Mouse (Mus musculus): ENCODE results near the gene Cytl1. TPM values are rescaled to one million over a fixed set of nuclear protein-coding genes. Genes with fewer than 3 reads are reported as not detected.

Gene Cytl1
- polyA plus RNA-seq, 1 experiment from 2014 or later: 0.76 TPM

DNA sequence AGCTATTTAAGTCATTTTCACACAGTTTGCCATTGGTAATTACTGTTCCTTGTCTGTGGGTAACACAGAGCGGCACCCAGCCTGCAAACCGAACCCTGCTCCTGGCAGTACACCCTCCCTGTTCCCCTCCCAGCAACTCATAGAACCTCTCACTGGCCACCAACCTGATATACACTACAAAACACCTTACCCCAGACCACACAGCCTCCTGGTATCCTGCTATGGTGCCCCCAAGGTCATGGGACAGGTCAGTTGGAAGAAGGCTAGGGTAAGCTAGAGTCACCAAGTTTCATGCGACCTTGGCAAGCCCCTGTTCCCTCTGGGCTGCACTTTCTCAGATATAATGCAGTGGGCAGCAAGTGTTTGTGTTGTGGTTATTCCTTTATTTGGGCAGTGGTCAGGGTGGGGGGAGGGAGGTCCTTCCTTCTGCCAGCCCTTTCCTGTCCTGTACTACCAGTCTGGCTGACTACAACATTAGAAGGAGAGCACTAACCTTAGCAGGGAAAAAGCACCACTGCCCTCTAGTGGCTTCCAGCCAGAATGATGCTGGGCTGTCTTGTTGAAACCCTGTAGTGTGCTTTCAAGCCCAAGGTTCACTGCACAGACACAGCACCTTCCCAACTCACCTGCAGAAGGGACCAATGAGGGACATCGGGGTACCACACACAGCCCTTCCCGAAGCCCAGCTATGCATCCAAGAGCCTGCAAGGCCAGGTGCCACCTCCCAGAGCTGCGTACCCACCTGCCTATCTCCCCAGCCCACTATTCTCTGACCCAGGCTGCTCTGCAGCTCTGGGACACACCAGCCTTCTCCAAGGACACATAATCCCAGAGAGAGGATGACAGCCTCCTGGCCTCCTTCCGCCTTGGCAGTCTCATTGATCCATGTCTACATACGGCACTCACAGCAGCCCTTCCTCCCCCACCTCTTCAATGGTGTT is 17.0 kb downstream of the Cytl1 start:
- 65% methylated on average over 8 of the region's 8 CpGs for WGBS
- no peaks in the 10 kb centered on the region for H3K9me3 ChIP-seq (ENCODE audit: control insufficient read depth, low read length)
- H3K9ac ChIP-seq (ENCODE audit: low read depth, low read length): no peak overlapping the region
- no peaks in the 10 kb centered on the region for H3K27me3 ChIP-seq (ENCODE audit: control insufficient read depth, insufficient read depth, low read length)
- DNase-seq (ENCODE audit: low spot score) (peak; percentile 82), ATAC-seq (ENCODE audit: low FRiP score) (peak; percentile 80)
- no peak overlapping the region for H3K27ac ChIP-seq (ENCODE audit: low read depth, low read length)
- H3K4me2 ChIP-seq (replicated peaks; ENCODE audit: low read depth, low read length): no peak overlapping the region
- H3K4me1 ChIP-seq (replicated peaks; ENCODE audit: control insufficient read depth, insufficient read depth, low read length): no peaks in the 10 kb centered on the region
- no peaks in the 10 kb centered on the region for H3K36me3 ChIP-seq (ENCODE audit: control insufficient read depth, insufficient read depth, low read length)
- no peak overlapping the region for H3K4me3 ChIP-seq (ENCODE audit: low read depth, low read length)

DNA sequence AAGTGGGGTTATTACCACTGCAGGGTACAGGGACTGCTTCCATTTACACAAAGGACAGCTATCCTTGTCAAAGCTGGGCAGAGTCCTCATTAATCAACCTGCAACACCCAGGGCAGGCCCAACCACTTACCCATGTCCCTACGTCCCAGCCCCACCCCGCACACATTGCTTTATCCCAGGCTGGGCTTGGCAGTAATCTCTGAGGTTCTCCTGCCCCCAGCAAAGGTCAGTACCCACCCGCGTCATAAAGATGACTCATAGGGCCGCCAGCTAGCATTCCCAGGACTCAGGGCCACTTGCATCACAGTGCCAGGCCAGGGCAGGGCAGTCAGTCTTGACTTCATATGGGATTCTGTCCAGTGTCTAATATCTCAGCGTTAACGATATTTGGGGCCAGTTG is 18.0 kb downstream of the Cytl1 start:
- Histone ChIP-seq H3K27me3 (ENCODE audit: control insufficient read depth, insufficient read depth, low read length) (no peaks in the 10 kb centered on the region), H3K9me3 (ENCODE audit: control insufficient read depth, low read length) (no peaks in the 10 kb centered on the region), H3K36me3 (ENCODE audit: control insufficient read depth, insufficient read depth, low read length) (no peaks in the 10 kb centered on the region), H3K4me1 (replicated peaks; ENCODE audit: control insufficient read depth, insufficient read depth, low read length) (no peaks in the 10 kb centered on the region), H3K4me2 (replicated peaks; ENCODE audit: low read depth, low read length) (no peak overlapping the region), H3K27ac (ENCODE audit: low read depth, low read length) (no peak overlapping the region), H3K9ac (ENCODE audit: low read depth, low read length) (no peak overlapping the region), H3K4me3 (ENCODE audit: low read depth, low read length) (no peak overlapping the region)
- no peak for ATAC-seq (ENCODE audit: low FRiP score)
- no peak for DNase-seq (ENCODE audit: low spot score)
- 83% methylated on average over 7 of the region's 7 CpGs for WGBS

DNA sequence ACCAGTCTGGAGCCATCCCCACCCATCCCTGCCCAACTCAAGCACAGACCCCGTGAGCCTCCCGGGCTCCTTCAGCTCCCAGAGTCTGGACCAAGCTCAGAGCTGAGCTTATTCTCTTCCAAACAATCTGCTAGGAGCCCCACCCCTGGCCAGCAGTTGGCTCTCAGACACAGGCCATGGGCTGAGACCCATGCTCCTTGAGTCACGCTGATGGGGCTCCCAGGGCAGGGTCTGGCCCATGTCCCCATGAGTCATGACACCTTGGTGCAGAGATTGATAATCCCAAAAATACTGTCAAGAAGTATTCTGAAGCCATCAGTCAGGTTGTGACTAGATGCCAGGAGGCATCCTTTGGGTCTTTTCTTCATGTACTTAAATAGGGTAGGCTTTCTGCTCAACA is 26.7 kb downstream of the Cytl1 start:
- H3K4me3 ChIP-seq (ENCODE audit: low read depth, low read length): no peak overlapping the region
- WGBS: 92% methylated on average over 3 of the region's 3 CpGs
- no peaks in the 10 kb centered on the region for H3K36me3 ChIP-seq (ENCODE audit: control insufficient read depth, insufficient read depth, low read length)
- DNase-seq (ENCODE audit: low spot score) (no peak), ATAC-seq (ENCODE audit: low FRiP score) (no peak)
- no peak overlapping the region for H3K27ac ChIP-seq (ENCODE audit: low read depth, low read length)
- H3K27me3 ChIP-seq (ENCODE audit: control insufficient read depth, insufficient read depth, low read length): no peaks in the 10 kb centered on the region
- H3K4me1 ChIP-seq (replicated peaks; ENCODE audit: control insufficient read depth, insufficient read depth, low read length): no peaks in the 10 kb centered on the region
- H3K9me3 ChIP-seq (ENCODE audit: control insufficient read depth, low read length): no peaks in the 10 kb centered on the region
- no peak overlapping the region for H3K4me2 ChIP-seq (replicated peaks; ENCODE audit: low read depth, low read length)
- no peak overlapping the region for H3K9ac ChIP-seq (ENCODE audit: low read depth, low read length)

DNA sequence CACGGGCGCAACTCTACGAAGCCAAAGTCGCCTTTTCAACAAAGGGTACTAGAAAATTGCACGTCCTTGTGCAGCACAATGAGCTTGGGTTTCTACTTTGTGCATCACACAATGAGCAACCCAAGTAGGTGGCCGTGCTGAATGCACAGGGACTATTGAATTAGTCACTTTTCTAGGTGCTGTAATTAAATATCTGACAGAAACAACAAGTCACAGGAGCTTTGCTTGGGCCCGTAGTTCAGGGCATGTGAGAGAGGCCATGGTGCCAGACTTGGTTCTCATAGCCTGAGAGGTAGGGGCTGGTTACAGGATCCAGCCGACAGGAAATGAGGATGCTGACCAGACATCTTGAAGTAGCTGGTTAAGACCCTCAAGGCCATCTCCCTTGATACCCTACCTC is 30.5 kb downstream of the Cytl1 start:
- no peak for ATAC-seq (ENCODE audit: low FRiP score)
- H3K9me3 ChIP-seq (ENCODE audit: control insufficient read depth, low read length): no peaks in the 10 kb centered on the region
- no peaks in the 10 kb centered on the region for H3K4me1 ChIP-seq (replicated peaks; ENCODE audit: control insufficient read depth, insufficient read depth, low read length)
- 19% methylated on average over 8 of the region's 8 CpGs for WGBS
- DNase-seq (ENCODE audit: low spot score): peak; percentile 30
- H3K27ac ChIP-seq (ENCODE audit: low read depth, low read length): no peak overlapping the region
- H3K9ac ChIP-seq (ENCODE audit: low read depth, low read length): no peak overlapping the region
- H3K27me3 ChIP-seq (ENCODE audit: control insufficient read depth, insufficient read depth, low read length): no peaks in the 10 kb centered on the region
- H3K36me3 ChIP-seq (ENCODE audit: control insufficient read depth, insufficient read depth, low read length): no peaks in the 10 kb centered on the region
- H3K4me2 ChIP-seq (replicated peaks; ENCODE audit: low read depth, low read length): no peak overlapping the region
- H3K4me3 ChIP-seq (ENCODE audit: low read depth, low read length): no peak overlapping the region

DNA sequence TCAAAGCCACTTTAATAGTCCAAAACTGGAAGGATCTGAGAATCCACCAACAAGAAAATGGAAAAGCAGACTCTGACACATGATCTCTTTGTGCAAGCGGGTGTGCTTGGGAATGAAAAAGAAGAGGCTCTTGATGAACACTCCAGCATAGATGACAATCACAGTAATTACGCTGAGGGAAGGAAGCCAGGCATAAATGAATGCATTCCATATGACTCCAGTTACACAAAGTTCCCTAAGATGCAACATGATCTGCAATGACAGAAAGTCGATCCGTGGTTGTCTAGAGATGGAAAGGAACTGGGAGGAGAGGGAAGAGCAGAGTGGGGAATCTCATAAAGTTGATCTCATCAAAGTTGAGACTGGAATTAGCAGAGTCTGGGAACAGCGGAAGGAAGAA is 31.9 kb downstream of the Cytl1 start:
- no peak for ATAC-seq (ENCODE audit: low FRiP score)
- no peak overlapping the region for H3K4me3 ChIP-seq (ENCODE audit: low read depth, low read length)
- no peak overlapping the region for H3K27ac ChIP-seq (ENCODE audit: low read depth, low read length)
- H3K4me2 ChIP-seq (replicated peaks; ENCODE audit: low read depth, low read length): no peak overlapping the region
- no peaks in the 10 kb centered on the region for H3K4me1 ChIP-seq (replicated peaks; ENCODE audit: control insufficient read depth, insufficient read depth, low read length)
- DNase-seq (ENCODE audit: low spot score): no peak
- no peaks in the 10 kb centered on the region for H3K36me3 ChIP-seq (ENCODE audit: control insufficient read depth, insufficient read depth, low read length)
- no peaks in the 10 kb centered on the region for H3K9me3 ChIP-seq (ENCODE audit: control insufficient read depth, low read length)
- H3K9ac ChIP-seq (ENCODE audit: low read depth, low read length): no peak overlapping the region
- WGBS: 78% methylated on average over 5 of the region's 5 CpGs
- H3K27me3 ChIP-seq (ENCODE audit: control insufficient read depth, insufficient read depth, low read length): no peaks in the 10 kb centered on the region

DNA sequence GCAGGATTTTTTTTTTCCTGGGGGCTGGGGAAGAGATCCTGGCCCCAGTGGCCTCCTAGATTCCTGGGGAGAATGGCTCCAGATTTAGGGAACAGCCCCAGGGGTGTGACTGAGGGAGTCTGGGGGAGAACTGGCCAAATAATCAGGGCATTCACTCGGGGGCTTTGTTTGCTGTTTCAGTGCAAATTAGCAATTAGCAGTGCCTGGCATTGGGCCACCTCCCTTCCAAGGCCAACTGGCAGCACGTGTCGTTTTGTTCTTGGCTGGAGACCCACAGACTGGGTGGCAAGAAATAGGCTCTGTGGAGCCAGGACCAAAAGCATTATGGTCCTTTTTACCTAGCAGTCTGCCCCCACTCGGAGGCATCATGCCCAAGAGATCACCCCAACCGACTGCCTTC is 33.7 kb downstream of the Cytl1 start:
- no peaks in the 10 kb centered on the region for H3K4me1 ChIP-seq (replicated peaks; ENCODE audit: control insufficient read depth, insufficient read depth, low read length)
- no peak overlapping the region for H3K9ac ChIP-seq (ENCODE audit: low read depth, low read length)
- ATAC-seq (ENCODE audit: low FRiP score) (no peak), DNase-seq (ENCODE audit: low spot score) (no peak)
- no peaks in the 10 kb centered on the region for H3K9me3 ChIP-seq (ENCODE audit: control insufficient read depth, low read length)
- no peak overlapping the region for H3K4me3 ChIP-seq (ENCODE audit: low read depth, low read length)
- no peaks in the 10 kb centered on the region for H3K27me3 ChIP-seq (ENCODE audit: control insufficient read depth, insufficient read depth, low read length)
- 11% methylated on average over 5 of the region's 5 CpGs for WGBS
- no peak overlapping the region for H3K4me2 ChIP-seq (replicated peaks; ENCODE audit: low read depth, low read length)
- no peaks in the 10 kb centered on the region for H3K36me3 ChIP-seq (ENCODE audit: control insufficient read depth, insufficient read depth, low read length)
- no peak overlapping the region for H3K27ac ChIP-seq (ENCODE audit: low read depth, low read length)

DNA sequence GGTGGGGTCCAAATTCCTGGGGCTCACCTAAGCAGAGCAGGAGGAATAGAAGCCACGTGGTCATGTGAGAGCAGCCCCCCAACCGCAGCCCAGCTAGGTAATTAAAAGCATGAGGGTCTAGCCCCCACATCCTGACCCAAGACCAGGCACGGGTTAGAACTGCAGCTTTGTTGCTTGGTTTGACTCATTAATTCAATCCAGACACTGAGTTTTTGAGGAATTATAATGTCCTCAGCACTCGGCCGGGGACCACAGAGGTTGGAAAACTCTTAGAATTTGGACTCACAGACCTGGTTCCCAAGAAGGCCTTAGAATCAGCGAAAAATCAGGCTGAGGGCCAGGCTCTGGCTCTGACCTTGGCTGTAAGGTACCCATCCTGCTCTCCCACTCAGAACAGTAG is 35.6 kb downstream of the Cytl1 start:
- H3K9ac ChIP-seq (ENCODE audit: low read depth, low read length): no peak overlapping the region
- DNase-seq (ENCODE audit: low spot score) (no peak), ATAC-seq (ENCODE audit: low FRiP score) (no peak)
- H3K4me1 ChIP-seq (replicated peaks; ENCODE audit: control insufficient read depth, insufficient read depth, low read length): no peaks in the 10 kb centered on the region
- H3K27ac ChIP-seq (ENCODE audit: low read depth, low read length): no peak overlapping the region
- H3K4me2 ChIP-seq (replicated peaks; ENCODE audit: low read depth, low read length): no peak overlapping the region
- H3K4me3 ChIP-seq (ENCODE audit: low read depth, low read length): no peak overlapping the region
- 84% methylated on average over 6 of the region's 6 CpGs for WGBS
- no peaks in the 10 kb centered on the region for H3K36me3 ChIP-seq (ENCODE audit: control insufficient read depth, insufficient read depth, low read length)
- H3K9me3 ChIP-seq (ENCODE audit: control insufficient read depth, low read length): no peaks in the 10 kb centered on the region
- no peaks in the 10 kb centered on the region for H3K27me3 ChIP-seq (ENCODE audit: control insufficient read depth, insufficient read depth, low read length)

DNA sequence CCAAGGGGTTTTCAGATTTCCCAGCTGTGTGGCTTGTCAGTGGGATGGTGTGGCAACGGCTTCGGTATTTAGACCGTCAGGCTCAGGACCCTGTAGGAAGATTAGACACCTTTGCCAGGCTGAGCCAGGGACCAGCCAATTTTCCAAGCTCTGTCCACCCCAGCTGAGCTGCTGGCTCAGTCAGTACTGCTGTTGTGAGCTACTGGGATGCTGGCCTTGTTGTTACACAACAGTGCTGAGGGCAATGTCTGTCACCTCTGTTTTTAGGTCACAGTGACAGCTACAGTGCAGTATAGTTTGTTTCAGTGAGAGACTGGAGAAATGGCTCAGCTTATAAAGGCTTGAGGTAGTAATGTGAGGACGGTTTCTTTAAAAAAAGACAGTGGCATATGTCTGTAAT is 38.7 kb downstream of the Cytl1 start:
- 83% methylated on average over 4 of the region's 4 CpGs for WGBS
- Histone ChIP-seq H3K27ac (ENCODE audit: low read depth, low read length) (no peak overlapping the region), H3K27me3 (ENCODE audit: control insufficient read depth, insufficient read depth, low read length) (no peaks in the 10 kb centered on the region), H3K36me3 (ENCODE audit: control insufficient read depth, insufficient read depth, low read length) (no peaks in the 10 kb centered on the region), H3K4me2 (replicated peaks; ENCODE audit: low read depth, low read length) (no peak overlapping the region), H3K4me3 (ENCODE audit: low read depth, low read length) (no peak overlapping the region), H3K9ac (ENCODE audit: low read depth, low read length) (no peak overlapping the region), H3K9me3 (ENCODE audit: control insufficient read depth, low read length) (no peaks in the 10 kb centered on the region), H3K4me1 (replicated peaks; ENCODE audit: control insufficient read depth, insufficient read depth, low read length) (no peaks in the 10 kb centered on the region)
- DNase-seq (ENCODE audit: low spot score) (no peak), ATAC-seq (ENCODE audit: low FRiP score) (no peak)

DNA sequence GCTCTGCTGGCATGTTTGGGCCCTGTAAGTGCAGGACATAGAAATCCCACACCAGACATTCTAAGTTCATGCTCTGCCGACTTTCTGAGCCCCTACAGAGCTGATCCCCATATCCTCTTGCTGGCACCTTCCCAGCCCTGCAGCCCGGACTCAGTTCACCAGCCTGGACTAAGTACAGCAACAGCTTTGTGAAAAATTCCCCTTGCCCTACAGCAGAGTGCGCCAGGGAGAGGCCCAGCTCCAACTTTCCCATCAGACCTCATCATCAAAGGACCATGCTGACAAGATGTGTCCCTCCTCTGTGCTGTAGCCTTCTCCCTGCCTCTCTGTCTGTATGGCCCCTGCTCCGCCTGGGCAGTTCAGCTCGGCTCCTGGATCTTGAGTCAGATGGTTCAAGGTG is 40.4 kb downstream of the Cytl1 start:
- H3K4me2 ChIP-seq (replicated peaks; ENCODE audit: low read depth, low read length): no peak overlapping the region
- ATAC-seq (ENCODE audit: low FRiP score): no peak
- H3K9me3 ChIP-seq (ENCODE audit: control insufficient read depth, low read length): no peaks in the 10 kb centered on the region
- no peak overlapping the region for H3K9ac ChIP-seq (ENCODE audit: low read depth, low read length)
- no peaks in the 10 kb centered on the region for H3K27me3 ChIP-seq (ENCODE audit: control insufficient read depth, insufficient read depth, low read length)
- WGBS: 36% methylated on average over 5 of the region's 5 CpGs
- H3K27ac ChIP-seq (ENCODE audit: low read depth, low read length): no peak overlapping the region
- DNase-seq (ENCODE audit: low spot score): no peak
- H3K4me3 ChIP-seq (ENCODE audit: low read depth, low read length): no peak overlapping the region
- H3K36me3 ChIP-seq (ENCODE audit: control insufficient read depth, insufficient read depth, low read length): no peaks in the 10 kb centered on the region
- no peaks in the 10 kb centered on the region for H3K4me1 ChIP-seq (replicated peaks; ENCODE audit: control insufficient read depth, insufficient read depth, low read length)
